In the genomic region with DNA sequence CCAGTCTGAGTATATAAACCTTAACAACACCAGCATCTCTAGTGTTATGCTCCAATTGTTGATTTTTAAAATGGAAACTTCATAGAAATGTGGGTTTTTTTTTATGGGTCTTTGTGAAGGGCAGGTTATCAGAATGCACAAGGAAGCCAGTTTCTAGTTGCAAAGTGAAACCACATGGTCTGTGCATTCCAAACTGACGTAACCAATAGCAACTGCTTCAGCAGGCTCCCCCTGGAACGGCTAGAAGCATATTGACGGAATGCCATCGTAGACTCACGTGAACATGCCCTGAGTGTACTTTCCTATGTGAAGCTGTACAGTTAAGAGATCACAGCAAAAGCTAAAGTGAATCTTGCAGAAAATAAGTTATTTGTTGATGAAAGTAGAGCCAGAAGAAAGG, we compare ENCODE assay signal across 8 mouse cellular contexts.
DNase-seq lines count a peak whose midpoint lies in the region; ATAC-seq lines count a peak whose summit lies in the region.

No protein-coding gene starts in this region.

- no peak for ATAC-seq in megakaryocyte, adult 5-6 weeks (ENCODE audit: poor library complexity, severe bottlenecking)
- ATAC-seq in forebrain, embryonic 16.5 days: peak; percentile 86
- ATAC-seq in megakaryocyte progenitor cell, adult 5-6 weeks (replicated peaks; ENCODE audit: poor library complexity): peak; percentile 92
- no peak for ATAC-seq in erythroblast, adult 5-6 weeks (replicated peaks; ENCODE audit: low FRiP score, poor library complexity, severe bottlenecking)

- H3K4me1 ChIP-seq in megakaryocyte, embryonic 14.5 days: peaks cover 6% of the 10 kb centered on the region
- H3K4me1 ChIP-seq in forebrain, embryonic 16.5 days (replicated peaks; ENCODE audit: control insufficient read depth, insufficient read depth, low read length): peaks cover 5% of the 10 kb centered on the region

- no peak for DNase-seq in adrenal gland, adult 18-20 months (ENCODE audit: low spot score in 2 of 2)
- DNase-seq in urinary bladder, postnatal 36 days (ENCODE audit: low spot score in 2 of 2): no peak
- DNase-seq in thymus, postnatal 4 days: no peak

- WGBS in forebrain, embryonic 16.5 days: 7% methylated on average over 5 of the region's 5 CpGs

- no peaks in the 10 kb centered on the region for H3K9me3 ChIP-seq in megakaryocyte, embryonic 14.5 days
- H3K9me3 ChIP-seq in forebrain, embryonic 16.5 days (ENCODE audit: control insufficient read depth, low read length): no peaks in the 10 kb centered on the region

- no peaks in the 10 kb centered on the region for H3K27me3 ChIP-seq in megakaryocyte, embryonic 14.5 days (replicated peaks)
- no peaks in the 10 kb centered on the region for H3K27me3 ChIP-seq in forebrain, embryonic 16.5 days (replicated peaks; ENCODE audit: control insufficient read depth, insufficient read depth, low read length)

- no peak overlapping the region for H3K9ac ChIP-seq in forebrain, embryonic 16.5 days (replicated peaks; ENCODE audit: low read depth, low read length)

- H3K36me3 ChIP-seq in megakaryocyte, embryonic 14.5 days (replicated peaks; ENCODE audit: low read length): no peaks in the 10 kb centered on the region
- no peaks in the 10 kb centered on the region for H3K36me3 ChIP-seq in forebrain, embryonic 16.5 days (ENCODE audit: control insufficient read depth, insufficient read depth)

- H3K4me2 ChIP-seq in forebrain, embryonic 16.5 days (ENCODE audit: low read length): peak overlapping the region; percentile 31

- peak overlapping the region; percentile 83 for H3K4me3 ChIP-seq in megakaryocyte, embryonic 14.5 days (replicated peaks)
- H3K4me3 ChIP-seq in forebrain, embryonic 16.5 days (replicated peaks; ENCODE audit: low read length): no peak overlapping the region

- H3K27ac ChIP-seq in forebrain, embryonic 16.5 days (ENCODE audit: low read length): no peak overlapping the region

Comparison
In these comparisons a context has a peak if more than half of its experiments do, and no peak if none do; other contexts are left out.
1. ATAC-seq: peak in forebrain, embryonic 16.5 days (single experiment) and megakaryocyte progenitor cell, adult 5-6 weeks (single experiment); none in megakaryocyte, adult 5-6 weeks (single experiment) and erythroblast, adult 5-6 weeks (single experiment).